Mouse (Mus musculus) T-helper 2 cell (primary cell): ENCODE measurements around the gene Olfr67.
"Not testable (repeated sequence)": the region's sequence is repeated elsewhere in the genome, so short reads cannot be mapped to it uniquely, and the experiment has no call there.

ENCODE experiments used
- in situ Hi-C: fragments of 300-600 bp; cut with MboI, MseI; formaldehyde crosslinking; loops from one replicate; pipeline ENCODE4 v1.15.1; 2025; ENCODE audit warnings: high pct_unique_total_duplicates

The Olfr67 gene

GRCm38 (mm10) chr7:103771494-103771893 is 20.1 kb downstream of the Olfr67 start, which contains the start of gene Olfr69:
Gene Olfr69, minus strand, starts transcription at chr7:103771594.
- in situ Hi-C loops: no loop called here

- in situ Hi-C loops: not testable (repeated sequence)
Observed at GRCm38 (mm10) chr7:103767687-103768086, 23.9 kb downstream of the Olfr67 start.

GRCm38 (mm10) chr7:103762212-103762611 is 29.4 kb downstream of the Olfr67 start:
- in situ Hi-C loops: not testable (repeated sequence)

GRCm38 (mm10) chr7:103757233-103757632 is 34.4 kb downstream of the Olfr67 start, which contains the start of gene Olfr630:
Gene Olfr630, minus strand, starts transcription at chr7:103757333.
- in situ Hi-C loops: no loop called here

- in situ Hi-C loops: no loop called here
Observed at GRCm38 (mm10) chr7:103744843-103745242, 46.8 kb downstream of the Olfr67 start, which contains the start of gene Olfr629. Gene Olfr629, minus strand, starts transcription at chr7:103744943.
